Mouse (Mus musculus) small intestine, adult 2 months (tissue): ENCODE results near the gene Sprr2b. TPM values are rescaled to one million over a fixed set of nuclear protein-coding genes. Genes with fewer than 3 reads are reported as not detected.
"Not testable (repeated sequence)": the region's sequence is repeated elsewhere in the genome, so short reads cannot be mapped to it uniquely, and the experiment has no call there.

Experiments used
- H3K27ac ChIP-seq: fragments of 200-500 bp; 2 replicates; pipeline ENCODE4 v1.5.1; 2012; ENCODE audit warnings: low read depth, low read length, control low read depth, inconsistent platforms; ENCODE audit not compliant: insufficient read depth
- H3K27me3 ChIP-seq: fragments of 200-500 bp; 2 replicates; pipeline ENCODE4 v1.6.1; 2012; ENCODE audit warnings: mild to moderate bottlenecking, moderate library complexity, low read length, inconsistent platforms; ENCODE audit not compliant: control insufficient read depth, insufficient read depth
- H3K36me3 ChIP-seq: fragments of 200-500 bp; 2 replicates; pipeline ENCODE4 v1.6.1; 2012; ENCODE audit warnings: mild to moderate bottlenecking, low read length, control low read depth, inconsistent platforms; ENCODE audit not compliant: control insufficient read depth, insufficient read depth
- H3K4me1 ChIP-seq: fragments of 200-500 bp; 2 replicates; pipeline ENCODE4 v1.6.1; 2012; ENCODE audit warnings: low read length, inconsistent platforms, mixed read lengths; ENCODE audit not compliant: control insufficient read depth, insufficient read depth, insufficient read length
- H3K4me3 ChIP-seq: fragments of 200-500 bp; 2 replicates; pipeline ENCODE4 v1.5.1; 2012; ENCODE audit warnings: low read depth, mild to moderate bottlenecking, control low read depth, inconsistent platforms, low read length, moderate library complexity
- CTCF ChIP-seq: fragments of 200-500 bp; IDR thresholded peaks from 2 replicates; pipeline ENCODE4 v1.5.1; 2012; ENCODE audit warnings: low read depth, mild to moderate bottlenecking, control low read depth, inconsistent platforms, low read length, moderate library complexity, mixed read lengths; ENCODE audit not compliant: insufficient replicate concordance, insufficient read length; ENCODE audit errors: extremely low read depth
- POLR2A ChIP-seq: fragments of 200-500 bp; IDR thresholded peaks from 2 replicates; pipeline ENCODE4 v1.6.1; 2012; ENCODE audit warnings: low read depth, mild to moderate bottlenecking, control low read depth, inconsistent platforms, low read length, moderate library complexity
- WGBS: fragments of 180-500 bp; shearing (Covaris S2); methylation state at CpG from one replicate; pipeline ENCODE4 v1.1.7; 2018; 5-methylcytosine and 5-hydroxymethylcytosine counted together
- polyA plus RNA-seq: library from polyadenylated mRNA; depleted of rRNA; stranded (reverse); fragments of >200 nt; gene quantifications from 2 replicates; pipeline ENCODE4 v1.2.3, GENCODE M21; 2012; rRNA removed

Sprr2b gene
- not detected in 2 replicates for polyA plus RNA-seq

DNA sequence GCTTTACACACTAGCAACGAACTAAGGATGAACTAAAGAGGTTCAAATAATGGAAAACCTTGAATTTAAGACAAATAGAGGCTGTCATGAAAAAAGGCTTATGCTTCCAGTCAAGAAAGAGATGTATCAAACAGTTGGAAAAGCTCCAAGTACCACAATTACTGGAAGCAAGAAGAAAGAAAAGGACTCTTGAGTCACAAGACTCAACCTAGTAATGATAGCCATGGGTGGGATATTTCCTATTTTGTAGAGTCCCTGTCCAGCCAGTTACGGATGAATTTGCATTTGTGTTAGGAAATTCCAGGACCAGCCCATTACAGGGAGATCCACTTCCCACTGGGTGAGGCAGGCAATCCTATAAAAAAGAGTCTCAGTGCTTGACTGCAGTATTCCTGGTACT is at the start of gene Sprr2b:
Sprr2b (plus strand) TSS at position 301 of the 400 bp plus-strand sequence.
- no peak within 1 kb of the TSS for H3K4me3 ChIP-seq
- TF ChIP-seq CTCF: no peak
- no peak for TF ChIP-seq POLR2A
- WGBS: 78% methylated on average over 2 of the region's 2 CpGs

DNA sequence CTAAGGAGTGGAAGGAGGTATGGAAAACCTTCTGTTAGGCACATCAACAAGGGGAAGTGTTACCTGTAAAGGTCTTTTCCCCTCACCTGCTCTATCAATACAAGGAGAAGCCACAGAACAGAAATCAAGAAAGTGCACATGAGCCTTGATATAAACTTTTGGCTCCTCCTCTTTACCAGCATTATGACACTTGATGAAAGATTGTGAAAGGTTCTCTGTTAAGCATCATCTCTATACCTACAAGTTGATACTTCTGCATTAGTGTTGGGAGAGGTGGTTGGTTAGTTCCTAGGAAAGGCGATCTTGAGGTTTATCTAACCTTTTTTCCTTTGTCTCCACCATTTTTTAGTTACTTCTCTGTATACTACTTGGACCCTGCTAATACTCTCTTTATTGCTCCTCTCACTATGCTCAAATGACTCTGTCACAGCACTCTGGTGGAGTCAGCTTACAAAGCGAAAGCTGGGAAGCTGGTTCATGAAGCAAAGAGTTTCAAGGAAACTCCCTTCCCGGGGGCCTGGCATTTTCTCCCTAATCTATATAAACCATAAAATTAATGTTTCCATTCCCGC is 44.9 kb upstream of the Sprr2b start:
- no CpG with 5 or more reads among the region's 4 CpGs for WGBS
- not testable (repeated sequence) for H3K4me3 ChIP-seq, H3K27me3 ChIP-seq, H3K4me1 ChIP-seq, H3K27ac ChIP-seq, H3K36me3 ChIP-seq

More for the DNA sequence above, at the start of gene Sprr2b:
- no peaks in the 10 kb centered on the region for H3K4me1 ChIP-seq
- no peaks in the 10 kb centered on the region for H3K27me3 ChIP-seq
- no peak within 1 kb of the TSS for H3K27ac ChIP-seq
- H3K36me3 ChIP-seq: no peaks in the 10 kb centered on the region

DNA sequence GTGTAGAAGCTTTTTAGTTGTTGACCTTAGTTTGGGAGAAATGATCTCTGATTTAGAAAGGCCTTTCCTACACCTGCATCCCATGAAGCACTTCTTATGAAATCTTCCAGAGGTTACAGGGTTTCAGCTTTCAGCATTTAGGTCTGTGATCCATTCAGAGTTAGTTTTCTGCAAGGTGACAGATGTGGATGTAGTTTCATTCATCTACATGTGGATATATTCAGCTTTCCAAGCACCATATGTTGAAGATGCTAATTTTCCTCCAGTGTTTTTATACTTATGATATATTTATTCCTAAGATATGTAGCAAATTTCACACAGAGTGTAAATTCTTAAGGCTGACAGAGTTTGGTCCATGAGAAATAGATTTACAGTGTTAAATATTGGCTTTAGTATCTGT is 42.9 kb upstream of the Sprr2b start:
- H3K27ac ChIP-seq, H3K36me3 ChIP-seq, H3K27me3 ChIP-seq, H3K4me3 ChIP-seq, H3K4me1 ChIP-seq: not testable (repeated sequence)

DNA sequence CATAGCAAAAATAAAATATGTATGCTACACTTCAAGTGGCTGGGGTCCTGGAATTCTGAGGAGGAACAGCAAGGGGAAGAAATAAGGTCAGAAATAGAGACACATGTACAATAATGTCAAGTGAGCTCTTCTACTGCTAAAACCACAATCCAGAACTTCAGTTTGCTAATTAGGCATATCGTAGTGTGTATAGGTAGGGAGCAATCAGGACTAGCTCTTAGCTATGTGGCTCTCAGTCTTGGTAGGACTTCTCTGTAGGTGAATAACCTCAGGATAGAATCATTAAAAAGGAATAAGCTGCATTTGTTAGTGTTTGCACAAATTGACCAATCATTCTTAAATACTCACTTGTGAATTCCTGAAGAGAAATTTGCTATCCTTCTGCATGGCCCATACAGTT is 42.4 kb upstream of the Sprr2b start:
- H3K27me3 ChIP-seq, H3K36me3 ChIP-seq, H3K4me1 ChIP-seq, H3K4me3 ChIP-seq, H3K27ac ChIP-seq: not testable (repeated sequence)
- no CpG with 5 or more reads among the region's 1 CpGs for WGBS

DNA sequence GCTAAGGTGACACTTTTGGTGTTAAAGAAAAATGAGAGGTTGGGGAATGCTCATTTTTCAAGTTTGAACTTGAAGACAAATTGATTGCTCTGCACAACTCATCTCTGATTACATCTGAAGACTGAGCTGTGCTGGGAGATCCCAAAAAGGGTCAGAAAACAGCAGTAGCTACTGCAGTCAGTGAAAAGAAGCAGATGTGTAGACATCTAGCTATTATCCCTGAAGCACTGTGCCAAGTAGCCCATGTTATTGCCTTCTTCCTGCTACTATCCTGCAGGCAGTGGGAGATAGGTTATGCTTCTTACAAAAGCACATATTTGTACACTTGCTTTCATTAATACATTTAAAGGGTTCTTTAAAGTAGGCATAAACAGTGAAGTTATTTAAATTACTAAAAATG is 36.8 kb upstream of the Sprr2b start:
- not testable (repeated sequence) for H3K27me3 ChIP-seq, H3K4me1 ChIP-seq, H3K27ac ChIP-seq, H3K4me3 ChIP-seq, H3K36me3 ChIP-seq

DNA sequence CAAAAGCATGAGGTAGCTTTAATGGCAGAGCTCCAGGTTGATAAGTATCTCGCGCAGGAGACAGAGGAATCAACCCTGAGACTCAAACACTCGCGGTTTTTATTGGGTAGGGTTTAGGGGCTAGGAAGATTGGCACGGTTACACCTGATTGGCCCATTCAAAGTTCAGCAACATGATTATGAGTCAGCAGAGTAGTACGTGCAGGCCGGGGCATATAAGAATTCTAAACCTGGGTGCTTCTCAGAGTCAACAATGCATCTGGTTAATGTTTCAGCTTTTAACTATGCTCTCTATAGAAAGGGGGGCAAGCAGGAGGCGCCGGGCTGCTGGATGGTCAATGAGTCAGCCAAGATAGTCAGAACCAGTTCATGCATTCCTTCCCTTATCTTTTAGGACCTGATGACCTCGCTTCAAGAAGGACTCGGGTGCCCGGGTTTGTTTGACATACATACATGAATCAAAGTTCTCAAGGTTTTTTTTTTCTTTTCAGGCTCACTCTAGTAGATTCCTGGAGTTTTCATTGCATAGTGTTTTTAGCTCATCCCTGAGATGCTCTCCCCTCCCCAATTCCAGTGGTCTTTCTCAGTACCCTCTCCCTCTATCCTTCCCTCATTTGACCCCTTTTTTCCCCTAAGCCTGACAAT is 35.3 kb upstream of the Sprr2b start:
- H3K36me3 ChIP-seq, H3K27ac ChIP-seq, H3K27me3 ChIP-seq, H3K4me1 ChIP-seq, H3K4me3 ChIP-seq: not testable (repeated sequence)
- WGBS: 11% methylated on average over 5 of the region's 12 CpGs

DNA sequence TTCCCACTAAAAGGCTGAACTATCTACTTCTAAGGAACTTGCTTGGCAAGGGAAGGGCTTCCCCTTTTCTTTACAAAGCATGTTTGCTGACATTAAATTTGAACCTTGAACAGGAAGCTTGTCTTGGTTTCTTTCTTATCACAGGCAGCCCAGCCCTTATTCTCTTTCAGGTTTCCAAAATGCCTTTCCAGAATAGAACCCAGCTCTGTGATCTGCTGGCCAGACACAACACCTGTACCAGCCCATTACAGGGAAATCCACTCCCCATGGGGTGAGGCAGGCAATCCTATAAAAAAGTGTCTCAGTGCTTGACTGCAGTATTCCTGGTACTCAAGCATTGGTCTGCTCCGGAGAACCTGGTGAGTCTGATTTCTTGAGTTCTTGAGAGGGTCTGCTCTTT is 31.3 kb upstream of the Sprr2b start, which contains the start of gene Sprr2a3:
Sprr2a3 (plus strand) TSS at position 317 of the 400 bp plus-strand sequence.
- 41% methylated on average over 1 of the region's 1 CpGs for WGBS

DNA sequence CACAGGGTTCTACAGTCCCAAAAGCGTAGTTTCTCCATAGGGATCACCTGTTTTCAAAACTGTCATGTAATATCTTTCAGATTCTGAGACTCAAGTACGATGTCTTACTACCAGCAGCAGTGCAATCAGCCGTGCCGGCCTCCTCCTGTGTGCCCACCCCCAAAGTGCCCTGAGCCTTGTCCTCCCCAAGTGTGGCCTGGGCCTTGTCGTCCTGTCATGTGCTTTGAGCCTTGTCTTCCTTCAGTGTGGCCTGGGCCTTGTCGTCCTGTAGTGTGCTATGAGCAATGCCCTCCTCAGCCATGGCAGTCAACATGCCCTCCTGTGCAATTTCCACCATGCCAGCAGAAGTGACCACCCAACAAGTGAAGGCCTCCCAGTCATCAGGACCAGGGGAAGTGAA is 27.9 kb upstream of the Sprr2b start:
- not testable (repeated sequence) for H3K4me3 ChIP-seq, H3K27me3 ChIP-seq, H3K36me3 ChIP-seq, H3K27ac ChIP-seq, H3K4me1 ChIP-seq
- whole genome bisulfite sequencing: 87% methylated on average over 6 of the region's 6 CpGs

More for the DNA sequence above, 31.3 kb upstream of the Sprr2b start, which contains the start of gene Sprr2a3:
- H3K4me3 ChIP-seq, H3K27me3 ChIP-seq, H3K36me3 ChIP-seq, H3K27ac ChIP-seq, H3K4me1 ChIP-seq: not testable (repeated sequence)
